Mouse (Mus musculus): ENCODE measurements around the gene Rusc2.

DNA sequence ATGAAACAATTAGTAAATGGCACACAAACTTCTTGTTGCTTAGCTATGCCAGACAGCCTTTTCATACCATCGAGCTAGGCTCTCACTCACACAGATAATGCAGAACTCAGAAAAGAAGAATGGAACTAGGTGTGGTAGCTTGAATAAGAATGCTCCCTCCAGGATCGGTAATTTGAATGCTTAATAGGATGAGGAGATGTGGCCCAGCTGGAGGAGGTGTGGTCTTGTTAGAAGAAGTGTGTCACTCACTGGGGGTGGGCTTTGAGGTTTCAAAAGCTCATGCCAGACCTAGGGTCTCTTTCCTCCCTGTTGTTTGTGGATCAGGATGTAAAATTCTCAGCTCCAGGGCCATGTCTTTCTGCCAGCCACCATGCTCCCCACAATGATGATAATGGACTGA lies 47.0 kb upstream of the Rusc2 start:
- no peak for TF ChIP-seq CTCF (IDR thresholded peaks at IDR 0.05; ENCODE audit: borderline replicate concordance, extremely low read depth, insufficient read depth, insufficient read length)
- no peak for TF ChIP-seq POLR2A (IDR thresholded peaks at IDR 0.05; ENCODE audit: borderline replicate concordance, extremely low read depth, insufficient read depth, insufficient read length, poor library complexity, severe bottlenecking)

All from brain, embryonic 14.5 days (tissue).